Mouse (Mus musculus) intestine, postnatal 0 days (tissue): ENCODE results near the gene Gm11034. TPM values are rescaled to one million over a fixed set of nuclear protein-coding genes. Genes with fewer than 3 reads are reported as not detected.

Experiments used
- ATAC-seq: fragments of 200-750 bp; cut with Nextera tagmentation; 2 replicates; pipeline ENCODE4 v1.8.0; 2017; ENCODE audit warnings: mild to moderate bottlenecking, moderate TSS enrichment, moderate library complexity
- H3K27ac ChIP-seq: fragments of 300-500 bp; sonication (generic); 2 replicates; pipeline ENCODE4 v1.5.1; 2014; ENCODE audit warnings: mild to moderate bottlenecking, low read depth, low read length, moderate library complexity
- H3K27me3 ChIP-seq: fragments of 300-500 bp; sonication (generic); replicated peaks from 2 replicates; pipeline ENCODE4 v1.6.1; 2014; ENCODE audit warnings: low read length, mixed read lengths; ENCODE audit not compliant: control insufficient read depth, insufficient read depth
- H3K36me3 ChIP-seq: fragments of 300-500 bp; sonication (generic); 2 replicates; pipeline ENCODE4 v1.6.1; 2014; ENCODE audit warnings: mild to moderate bottlenecking, moderate library complexity; ENCODE audit not compliant: control insufficient read depth, insufficient read depth
- H3K4me1 ChIP-seq: fragments of 300-500 bp; sonication (generic); replicated peaks from 2 replicates; pipeline ENCODE4 v1.6.1; 2014; ENCODE audit warnings: antibody characterized with exemption, low read length, mixed read lengths; ENCODE audit not compliant: control insufficient read depth, insufficient read depth
- H3K4me2 ChIP-seq: fragments of 300-500 bp; sonication (generic); replicated peaks from 2 replicates; pipeline ENCODE4 v1.6.1; 2014; ENCODE audit warnings: low read depth, mild to moderate bottlenecking, moderate library complexity
- H3K4me3 ChIP-seq: fragments of 300-500 bp; sonication (generic); 2 replicates; pipeline ENCODE4 v1.5.1; 2014; ENCODE audit warnings: low read depth, low read length
- H3K9ac ChIP-seq: fragments of 300-500 bp; sonication (generic); 2 replicates; pipeline ENCODE4 v1.6.1; 2014; ENCODE audit warnings: mild to moderate bottlenecking, low read depth, low read length
- H3K9me3 ChIP-seq: fragments of 300-500 bp; sonication (generic); 2 replicates; pipeline ENCODE4 v1.6.1; 2016; ENCODE audit warnings: mixed run types; ENCODE audit not compliant: control insufficient read depth
- CTCF ChIP-seq: sonication (generic); IDR thresholded peaks from 2 replicates; pipeline ENCODE4 v1.5.1; 2016; ENCODE audit warnings: low read depth, mild to moderate bottlenecking, control low read depth, antibody characterized with exemption, moderate library complexity
- WGBS: fragments of 180-500 bp; shearing (Covaris S2); extraction: QIAGEN DNeasy Blood & Tissue Kit; methylation state at CpG from one replicate; pipeline ENCODE4 v1.1.7; 2014; 5-methylcytosine and 5-hydroxymethylcytosine counted together
- polyA plus RNA-seq: library from polyadenylated mRNA; unstranded; fragments of >200 nt; fragmentation: Nextera tagmentation; extraction: Ambion mirVana; gene quantifications from 2 replicates; pipeline ENCODE4 v1.2.1, GENCODE M21; 2015

The Gm11034 gene
- polyA plus RNA-seq, 1 experiment from 2014 or later: not detected

DNA sequence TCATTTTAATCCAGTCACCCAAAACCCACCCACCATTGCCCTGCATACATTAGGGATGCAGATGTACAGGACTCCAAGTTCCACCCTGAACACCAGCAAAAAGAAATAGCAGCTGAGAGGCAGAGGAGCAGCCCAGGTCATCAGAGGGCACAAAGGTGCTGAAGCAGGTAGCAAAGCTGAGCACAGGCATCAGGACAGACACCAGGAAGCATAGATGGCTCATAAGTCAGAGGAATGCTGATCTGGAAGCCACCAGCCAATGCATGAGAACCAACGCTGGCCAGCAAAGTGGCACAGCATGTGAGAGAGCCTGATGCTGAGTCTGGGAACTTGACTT is 44.4 kb upstream of the Gm11034 start:
- Histone ChIP-seq H3K4me3 (no peak overlapping the region), H3K36me3 (peaks cover 21% of the 10 kb centered on the region), H3K4me1 (no peaks in the 10 kb centered on the region), H3K4me2 (no peak overlapping the region), H3K9me3 (no peaks in the 10 kb centered on the region), H3K9ac (no peak overlapping the region), H3K27ac (no peak overlapping the region), H3K27me3 (no peaks in the 10 kb centered on the region)
- WGBS: 88% methylated on average over 1 of the region's 1 CpGs
- TF ChIP-seq CTCF: no peak
- ATAC-seq: no peak

DNA sequence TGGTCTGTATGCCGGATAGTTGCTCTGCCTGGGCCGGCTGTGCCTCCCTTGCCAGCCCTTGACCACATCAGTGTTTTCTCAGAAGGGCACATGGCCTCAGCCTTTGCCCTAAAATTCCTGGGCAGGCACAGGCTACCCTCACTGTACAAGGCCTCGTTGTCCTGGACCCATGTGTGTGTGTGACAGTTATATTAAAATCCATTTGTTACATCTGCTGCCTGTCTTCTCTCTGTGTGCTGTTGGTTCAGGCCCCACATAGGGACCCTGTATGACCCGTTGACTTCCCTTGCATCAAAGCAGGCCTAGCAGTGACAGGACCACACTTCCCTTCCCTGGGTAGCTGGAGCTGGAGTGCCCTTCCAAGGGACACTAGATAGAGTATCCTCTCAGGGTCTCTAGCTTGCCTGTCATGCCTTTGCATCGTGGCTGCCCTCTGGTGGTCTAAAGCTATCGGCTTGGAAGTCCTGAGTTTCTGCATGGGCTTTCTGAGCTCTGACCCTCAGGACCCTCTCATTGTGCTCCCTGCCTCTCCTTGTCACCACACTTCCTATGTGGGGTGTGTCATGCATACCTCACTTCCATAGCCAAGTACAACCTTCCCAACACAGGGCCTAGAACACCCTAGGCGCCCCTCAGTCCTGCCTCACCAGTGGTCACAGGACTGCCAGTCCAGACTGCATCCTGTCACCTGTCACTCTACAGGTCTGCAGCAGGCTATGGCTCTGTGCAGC is 43.9 kb upstream of the Gm11034 start:
- Histone ChIP-seq H3K9me3 (no peaks in the 10 kb centered on the region), H3K4me3 (no peak overlapping the region), H3K27me3 (no peaks in the 10 kb centered on the region), H3K4me2 (no peak overlapping the region), H3K36me3 (peaks cover 26% of the 10 kb centered on the region), H3K9ac (no peak overlapping the region), H3K4me1 (no peaks in the 10 kb centered on the region), H3K27ac (no peak overlapping the region)
- ATAC-seq: no peak
- TF ChIP-seq CTCF: peak; percentile 78
- WGBS: 55% methylated on average over 7 of the region's 7 CpGs

DNA sequence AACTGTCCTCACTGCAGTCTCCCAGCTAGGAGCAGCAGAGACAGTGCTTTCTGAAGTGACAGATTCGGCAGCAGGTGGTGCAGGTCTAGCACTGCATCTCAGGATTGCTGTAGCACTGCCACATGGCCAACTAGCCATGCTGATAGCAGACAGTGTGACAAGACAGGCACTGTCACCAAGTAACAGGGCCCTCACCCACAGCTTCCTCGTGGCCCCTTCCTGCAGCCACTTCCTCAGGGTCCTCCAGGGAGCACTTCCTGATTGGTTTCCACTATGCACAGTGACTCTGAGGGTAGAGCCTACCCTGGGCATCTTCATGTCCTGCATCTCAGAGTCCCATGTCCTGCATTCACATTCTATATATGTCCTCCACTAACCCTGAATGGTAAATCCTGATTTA is 31.2 kb upstream of the Gm11034 start:
- no peak for TF ChIP-seq CTCF
- no peaks in the 10 kb centered on the region for H3K9me3 ChIP-seq
- H3K4me2 ChIP-seq: no peak overlapping the region
- 0 out of 2 replicates have a peak, but pooled peaks cover 3% of the 10 kb centered on the region for H3K4me1 ChIP-seq
- no peak for ATAC-seq
- H3K4me3 ChIP-seq: no peak overlapping the region
- H3K9ac ChIP-seq: no peak overlapping the region
- H3K27ac ChIP-seq: no peak overlapping the region
- peaks cover 27% of the 10 kb centered on the region; the same call in 1 of the 2 replicates for H3K36me3 ChIP-seq
- no peaks in the 10 kb centered on the region for H3K27me3 ChIP-seq
- 49% methylated on average over 2 of the region's 2 CpGs for WGBS

DNA sequence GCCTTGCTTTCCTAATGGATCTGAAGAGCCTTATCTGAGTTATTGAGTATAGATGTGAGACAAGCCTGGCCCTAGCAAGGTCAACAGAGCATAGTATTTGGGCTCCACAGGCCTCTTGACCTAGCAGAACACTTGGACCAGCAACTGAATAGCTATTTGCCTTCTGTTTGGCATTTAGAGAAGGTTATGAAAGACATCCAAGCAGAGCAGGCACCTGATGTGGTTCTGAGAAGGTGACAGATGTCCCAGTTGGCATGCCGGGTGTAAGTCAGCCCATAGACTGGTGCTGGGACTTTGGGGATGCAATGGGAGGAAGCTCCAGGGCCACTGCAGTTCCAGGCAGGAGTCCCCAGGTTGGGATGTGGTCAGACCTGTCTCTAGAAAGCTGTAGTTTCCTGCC is 28.8 kb upstream of the Gm11034 start:
- Histone ChIP-seq H3K36me3 (peaks cover 23% of the 10 kb centered on the region; the same call in 1 of the 2 replicates), H3K4me3 (no peak overlapping the region), H3K27ac (peak overlapping the region; percentile 7; the same call in 1 of the 2 replicates), H3K9me3 (no peaks in the 10 kb centered on the region), H3K9ac (no peak overlapping the region), H3K27me3 (no peaks in the 10 kb centered on the region), H3K4me1 (0 out of 2 replicates have a peak, but pooled peaks cover 3% of the 10 kb centered on the region), H3K4me2 (no peak overlapping the region)
- ATAC-seq: no peak
- WGBS: 95% methylated on average over 1 of the region's 1 CpGs
- no peak for TF ChIP-seq CTCF

DNA sequence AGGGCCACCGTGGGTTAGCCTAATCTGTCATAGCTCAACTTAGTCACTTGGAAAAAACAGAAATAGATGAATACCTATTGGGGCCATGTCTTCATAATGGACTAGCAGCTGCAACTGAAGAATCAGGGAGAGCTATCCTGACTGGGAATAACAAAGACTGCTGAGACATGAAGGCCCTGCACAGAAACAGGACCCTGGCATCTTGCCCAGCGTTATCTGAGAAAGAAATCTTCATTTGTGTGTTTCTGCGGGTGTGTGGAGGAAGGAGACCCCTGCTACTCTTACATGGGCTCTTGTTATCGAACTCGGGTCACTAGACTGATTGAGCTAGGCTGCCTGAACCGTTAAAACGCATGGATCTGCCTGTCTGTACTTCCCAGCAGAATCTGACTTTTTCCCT is 27.5 kb upstream of the Gm11034 start:
- WGBS: 64% methylated on average over 7 of the region's 7 CpGs
- H3K36me3 ChIP-seq: peaks cover 11% of the 10 kb centered on the region; the same call in 1 of the 2 replicates
- no peak for TF ChIP-seq CTCF
- ATAC-seq: no peak
- no peak overlapping the region for H3K9ac ChIP-seq
- peak overlapping the region; percentile 80 for H3K4me3 ChIP-seq
- H3K4me2 ChIP-seq: peak overlapping the region; percentile 73
- H3K27me3 ChIP-seq: no peaks in the 10 kb centered on the region
- H3K4me1 ChIP-seq: 0 out of 2 replicates have a peak, but pooled peaks cover 3% of the 10 kb centered on the region
- peak overlapping the region; percentile 35; the same call in 1 of the 2 replicates for H3K27ac ChIP-seq
- H3K9me3 ChIP-seq: no peaks in the 10 kb centered on the region

DNA sequence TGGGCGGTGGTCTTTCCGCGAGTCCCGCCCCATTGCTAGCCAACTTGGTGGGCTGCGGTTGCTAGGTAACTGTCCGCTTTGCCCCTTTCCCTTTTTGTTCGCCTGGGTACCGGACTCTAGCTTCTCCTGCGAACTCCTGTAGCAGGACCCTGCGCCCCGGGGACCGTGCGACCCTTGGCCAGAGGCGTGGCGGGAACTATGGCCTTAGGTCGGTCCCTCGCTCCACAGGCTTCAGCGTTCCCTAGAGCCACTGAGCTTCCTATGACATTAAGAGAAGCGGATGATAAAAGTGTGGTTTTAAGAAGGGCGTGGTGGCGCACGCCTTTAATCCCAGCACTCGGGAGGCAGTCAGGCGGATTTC is 26.9 kb upstream of the Gm11034 start:
- Histone ChIP-seq H3K27ac (peak overlapping the region; percentile 91), H3K9me3 (no peaks in the 10 kb centered on the region), H3K4me1 (0 out of 2 replicates have a peak, but pooled peaks cover 3% of the 10 kb centered on the region), H3K9ac (peak overlapping the region; percentile 64), H3K36me3 (peaks cover 10% of the 10 kb centered on the region; the same call in 1 of the 2 replicates), H3K4me3 (peak overlapping the region; percentile 80), H3K4me2 (peak overlapping the region; percentile 73), H3K27me3 (no peaks in the 10 kb centered on the region)
- WGBS: under 1% methylated on average over 24 of the region's 24 CpGs
- peak; percentile 34 for ATAC-seq
- TF ChIP-seq CTCF: no peak
